18 mouse cellular contexts compared by ENCODE assay signal in genomic region chr14:30457436-30457835, GRCm38 (mm10). TPM values are rescaled to one million over a fixed set of nuclear protein-coding genes. Genes with fewer than 3 reads are reported as not detected.
DNase-seq lines count a peak whose midpoint lies in the region; ATAC-seq lines count a peak whose summit lies in the region.
"Had no signal": no experiment of that assay in that cellular context is flagged by ENCODE, and none has a peak within 500 bp of the region (broad histone marks: within the 10 kb centered on the region; RNA-seq: fewer than 3 reads in every experiment).

No protein-coding gene starts in this region.

- no peaks in the 10 kb centered on the region for H3K36me3 ChIP-seq in forebrain, embryonic 11.5 days (ENCODE audit: control insufficient read depth, insufficient read depth, low read length)
- H3K36me3 ChIP-seq: embryonic facial prominence, embryonic 12.5 days; hindbrain, embryonic 15.5 days; intestine, embryonic 15.5 days; kidney, embryonic 15.5 days; stomach, embryonic 15.5 days had no signal

- DNase-seq in layer of hippocampus, adult 9-11 months = peak; percentile 52
- DNase-seq in layer of hippocampus, adult 9-10 months (ENCODE audit: low spot score) = no peak
- peak; percentile 33 to 45 for DNase-seq in left cerebral cortex, postnatal 14 days (ENCODE audit: low spot score in 2 of 2)
- peak; percentile 41 for DNase-seq in right cerebral cortex, postnatal 14 days
- DNase-seq in forebrain, embryonic 11.5 days (ENCODE audit: low spot score) = no peak
- DNase-seq: adrenal gland, adult 2 months; retina, postnatal 1 day; thymus, adult 18-20 months had no signal

- no peak for ATAC-seq in monocyte, adult 5-6 weeks (replicated peaks; ENCODE audit: insufficient number of reproducible peaks, low FRiP score, low TSS enrichment, poor library complexity, severe bottlenecking)
- no peak for ATAC-seq in forebrain, embryonic 11.5 days (replicated peaks; ENCODE audit: low FRiP score)
- ATAC-seq: forebrain, embryonic 16.5 days; intestine, embryonic 15.5 days had no signal

- no peaks in the 10 kb centered on the region for H3K4me1 ChIP-seq in brown adipose tissue, adult 24 weeks (ENCODE audit: control insufficient read depth, insufficient read depth, insufficient read length, low read length)
- H3K4me1 ChIP-seq in forebrain, embryonic 11.5 days (replicated peaks; ENCODE audit: control insufficient read depth, insufficient read depth, low read length) = no peaks in the 10 kb centered on the region
- H3K4me1 ChIP-seq: intestine, embryonic 15.5 days had no signal

- no peaks in the 10 kb centered on the region for H3K9me3 ChIP-seq in forebrain, embryonic 11.5 days (ENCODE audit: control insufficient read depth, low read length)
- H3K9me3 ChIP-seq: embryonic facial prominence, embryonic 12.5 days; hindbrain, embryonic 15.5 days; intestine, embryonic 15.5 days; kidney, embryonic 15.5 days; stomach, embryonic 15.5 days had no signal

- intact Hi-C loops in left cerebral cortex, postnatal 14 days (cut with DNase I) = loop anchor here (5.0 kb wide), 1 partner anchor 105 kb away; no protein-coding TSS in a partner anchor

- H3K9ac ChIP-seq in forebrain, embryonic 11.5 days (ENCODE audit: low read length) = no peak overlapping the region
- H3K9ac ChIP-seq: embryonic facial prominence, embryonic 12.5 days; hindbrain, embryonic 15.5 days; intestine, embryonic 15.5 days; kidney, embryonic 15.5 days; stomach, embryonic 15.5 days had no signal

- peak overlapping the region; percentile 48 for H3K27ac ChIP-seq in brown adipose tissue, adult 24 weeks (replicated peaks; ENCODE audit: low read depth, low read length)
- no peak overlapping the region for H3K27ac ChIP-seq in forebrain, embryonic 11.5 days (ENCODE audit: low read depth, low read length)
- H3K27ac ChIP-seq: embryonic facial prominence, embryonic 12.5 days; hindbrain, embryonic 15.5 days; intestine, embryonic 15.5 days; kidney, embryonic 15.5 days; stomach, embryonic 15.5 days had no signal

- no peak overlapping the region for H3K4me2 ChIP-seq in forebrain, embryonic 11.5 days (ENCODE audit: low read depth, low read length, severe bottlenecking)
- H3K4me2 ChIP-seq: embryonic facial prominence, embryonic 12.5 days; hindbrain, embryonic 15.5 days; intestine, embryonic 15.5 days; kidney, embryonic 15.5 days; liver, embryonic 11.5 days; stomach, embryonic 15.5 days had no signal

- WGBS in forebrain, embryonic 11.5 days = 69% methylated on average over 7 of the region's 7 CpGs

- H3K27me3 ChIP-seq in forebrain, embryonic 11.5 days (ENCODE audit: control insufficient read depth, insufficient read depth, low read length) = no peaks in the 10 kb centered on the region; the same call in 1 of the 2 replicates
- H3K27me3 ChIP-seq: embryonic facial prominence, embryonic 12.5 days; intestine, embryonic 15.5 days; stomach, embryonic 15.5 days had no signal

- H3K4me3 ChIP-seq in brown adipose tissue, adult 24 weeks (ENCODE audit: insufficient read depth, low read depth, low read length) = no peak overlapping the region
- no peak overlapping the region for H3K4me3 ChIP-seq in forebrain, embryonic 11.5 days (ENCODE audit: low read depth, low read length)
- H3K4me3 ChIP-seq: embryonic facial prominence, embryonic 12.5 days; erythroblast, embryonic 14.5 days; hindbrain, embryonic 15.5 days; intestine, embryonic 15.5 days; kidney, embryonic 15.5 days; stomach, embryonic 15.5 days had no signal

RNA-seq across cellular contexts. Expression of gene Dcp1a, which starts 21.9 kb away (rescaled TPM):
- 5.1 and 8.3 TPM in 2 replicates for polyA plus RNA-seq in brown adipose tissue, adult 24 weeks (2012; ENCODE audit: insufficient read depth, insufficient read length, missing spikeins)
- total RNA-seq in left cerebral cortex, postnatal 14 days (2021) = 10 to 100 TPM; 18.0 to 18.9 TPM
- 17.9 to 41.2 TPM (median 31.6 TPM) in 3 replicates for total RNA-seq in monocyte, adult 5-6 weeks (2017)
- 29.3 and 34.6 TPM in 2 replicates for polyA plus RNA-seq in forebrain, embryonic 11.5 days (2014; fragmentation: Nextera tagmentation; extraction: Ambion mirVana)

RNA-seq across cellular contexts. Expression of gene Cacna1d, which starts 33.8 kb away (rescaled TPM):
- polyA plus RNA-seq in brown adipose tissue, adult 24 weeks (2012; ENCODE audit: insufficient read depth, insufficient read length, missing spikeins) = not detected in 2 replicates
- 10 to 100 TPM; 46.3 to 56.7 TPM for total RNA-seq in left cerebral cortex, postnatal 14 days (2021)
- 3.2 to 5.0 TPM (median 3.7 TPM) in 3 replicates for total RNA-seq in monocyte, adult 5-6 weeks (2017)
- 1.1 and 1.8 TPM in 2 replicates for polyA plus RNA-seq in forebrain, embryonic 11.5 days (2014; fragmentation: Nextera tagmentation; extraction: Ambion mirVana)
- polyA plus RNA-seq: erythroblast, embryonic 14.5 days had no signal

Comparison
In these comparisons a context has a peak if more than half of its experiments do, and no peak if none do; other contexts are left out.
1. DNase-seq: peak in layer of hippocampus, adult 9-11 months (single experiment), left cerebral cortex, postnatal 14 days (2 of 2) and right cerebral cortex, postnatal 14 days (single experiment); none in layer of hippocampus, adult 9-10 months (single experiment) and forebrain, embryonic 11.5 days (single experiment).